Mouse (Mus musculus) liver, embryonic 14.5 days (tissue): ENCODE results near the gene Ten1. TPM values are rescaled to one million over a fixed set of nuclear protein-coding genes. Genes with fewer than 3 reads are reported as not detected.

Experiments used
- ATAC-seq: fragments of 200-750 bp; cut with Nextera tagmentation; 2 replicates; pipeline ENCODE4 v1.8.0; 2017; ENCODE audit warnings: moderate number of reproducible peaks, mild to moderate bottlenecking, moderate library complexity; ENCODE audit not compliant: insufficient read depth
- DNase-seq, 3 experiments: peaks; one replicate each; pipeline ENCODE4 v3.0.0-alpha.2; 2012 to 2013; ENCODE audit warnings: low read depth in 3 of 3, low spot score in 3 of 3
- H3K27ac ChIP-seq: fragments of 300-500 bp; sonication (generic); 2 replicates; pipeline ENCODE4 v1.5.1; 2014; ENCODE audit warnings: moderate library complexity, mild to moderate bottlenecking, control low read depth, inconsistent platforms
- H3K27me3 ChIP-seq: fragments of 300-500 bp; sonication (generic); 2 replicates; pipeline ENCODE4 v1.6.1; 2014; ENCODE audit warnings: mild to moderate bottlenecking, low read length, moderate library complexity; ENCODE audit not compliant: control insufficient read depth, insufficient read depth
- H3K36me3 ChIP-seq: fragments of 300-500 bp; sonication (generic); replicated peaks from 2 replicates; pipeline ENCODE4 v1.6.1; 2014; ENCODE audit warnings: low read depth; ENCODE audit not compliant: control insufficient read depth, insufficient read depth
- H3K4me1 ChIP-seq, 2 experiments: fragments of 200-500 bp in 1 of 2; fragments of 300-500 bp in 1 of 2; sonication (generic) in 1 of 2; replicated peaks; 2 replicates each; pipeline ENCODE4 v1.6.1; 2012 to 2014; ENCODE audit warnings: antibody characterized with exemption in 1 of 2, inconsistent platforms in 1 of 2, low read length in 1 of 2; ENCODE audit not compliant: control insufficient read depth in 2 of 2, insufficient read depth in 2 of 2
- H3K4me2 ChIP-seq: fragments of 300-500 bp; sonication (generic); 2 replicates; pipeline ENCODE4 v1.6.1; 2014; ENCODE audit warnings: low read depth, mild to moderate bottlenecking, control low read depth, moderate library complexity
- H3K4me3 ChIP-seq, 2 experiments: fragments of 200-500 bp in 1 of 2; fragments of 300-500 bp in 1 of 2; sonication (generic) in 1 of 2; 2 replicates each; pipeline ENCODE4 v1.5.1; 2012 to 2014; ENCODE audit warnings: low read depth in 2 of 2, low read length in 2 of 2, mild to moderate bottlenecking in 2 of 2, control low read depth in 1 of 2, inconsistent platforms in 1 of 2, moderate library complexity in 1 of 2; ENCODE audit not compliant: insufficient read depth in 1 of 2
- H3K9ac ChIP-seq: fragments of 300-500 bp; sonication (generic); replicated peaks from 2 replicates; pipeline ENCODE4 v1.6.1; 2014; ENCODE audit warnings: mild to moderate bottlenecking, control low read depth, moderate library complexity
- H3K9me3 ChIP-seq: fragments of 300-500 bp; sonication (generic); 2 replicates; pipeline ENCODE4 v1.6.1; 2016; ENCODE audit warnings: low read length, mixed read lengths; ENCODE audit not compliant: control insufficient read depth
- CTCF ChIP-seq: IDR thresholded peaks from 2 replicates; pipeline ENCODE4 v1.5.1; 2016; ENCODE audit warnings: antibody characterized with exemption, low read depth, control low read depth
- EP300 ChIP-seq: IDR thresholded peaks from 2 replicates; pipeline ENCODE4 v1.6.1; 2016; ENCODE audit warnings: antibody characterized with exemption, low read depth
- WGBS: fragments of 180-500 bp; shearing (Covaris S2); extraction: QIAGEN DNeasy Blood & Tissue Kit; methylation state at CpG from one replicate; pipeline ENCODE4 v1.1.7; 2014; ENCODE audit not compliant: insufficient replicate concordance; 5-methylcytosine and 5-hydroxymethylcytosine counted together
- polyA plus RNA-seq, 2 experiments: library from polyadenylated mRNA; depleted of rRNA in 1 of 2; stranded (reverse) in 1 of 2; unstranded in 1 of 2; fragments of >200 nt; fragmentation: Nextera tagmentation in 1 of 2; extraction: Ambion mirVana in 1 of 2; gene quantifications; 2 replicates each; pipeline versions ENCODE4 v1.2.1 to v1.2.3; 2012 to 2014

Gene Ten1
- polyA plus RNA-seq, 2 experiments: 19.6 to 27.3 TPM

DNA sequence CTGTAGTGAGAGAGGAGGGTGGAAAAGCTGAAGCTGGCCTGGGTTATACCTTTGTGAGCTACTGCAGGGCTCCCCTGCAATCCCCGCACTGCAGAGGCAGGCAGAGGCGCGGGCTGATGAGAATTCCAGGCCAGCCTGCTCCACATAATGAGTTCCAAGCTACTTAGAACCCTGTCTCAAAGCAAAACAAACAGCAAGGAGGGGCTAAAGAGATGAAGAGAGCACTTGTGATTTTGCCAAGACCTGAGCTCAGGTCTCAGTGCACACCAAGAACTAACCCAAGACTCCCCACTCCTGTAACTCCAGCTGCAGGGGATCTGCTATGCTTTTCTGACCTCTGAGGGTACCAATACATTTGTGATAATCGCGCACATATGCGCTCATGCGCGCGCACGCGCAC, 12.3 kb upstream of the Ten1 start:
- Histone ChIP-seq H3K27ac (no peak overlapping the region), H3K4me1 (no peaks in the 10 kb centered on the region), H3K4me2 (no peak overlapping the region), H3K36me3 (peaks cover 3% of the 10 kb centered on the region), H3K9ac (no peak overlapping the region), H3K27me3 (no peaks in the 10 kb centered on the region), H3K4me3 (no peak overlapping the region), H3K9me3 (no peaks in the 10 kb centered on the region)
- WGBS: 87% methylated on average over 11 of the region's 11 CpGs
- TF ChIP-seq CTCF: no peak
- no peak for TF ChIP-seq EP300
- no peak for ATAC-seq
- DNase-seq: no peak

DNA sequence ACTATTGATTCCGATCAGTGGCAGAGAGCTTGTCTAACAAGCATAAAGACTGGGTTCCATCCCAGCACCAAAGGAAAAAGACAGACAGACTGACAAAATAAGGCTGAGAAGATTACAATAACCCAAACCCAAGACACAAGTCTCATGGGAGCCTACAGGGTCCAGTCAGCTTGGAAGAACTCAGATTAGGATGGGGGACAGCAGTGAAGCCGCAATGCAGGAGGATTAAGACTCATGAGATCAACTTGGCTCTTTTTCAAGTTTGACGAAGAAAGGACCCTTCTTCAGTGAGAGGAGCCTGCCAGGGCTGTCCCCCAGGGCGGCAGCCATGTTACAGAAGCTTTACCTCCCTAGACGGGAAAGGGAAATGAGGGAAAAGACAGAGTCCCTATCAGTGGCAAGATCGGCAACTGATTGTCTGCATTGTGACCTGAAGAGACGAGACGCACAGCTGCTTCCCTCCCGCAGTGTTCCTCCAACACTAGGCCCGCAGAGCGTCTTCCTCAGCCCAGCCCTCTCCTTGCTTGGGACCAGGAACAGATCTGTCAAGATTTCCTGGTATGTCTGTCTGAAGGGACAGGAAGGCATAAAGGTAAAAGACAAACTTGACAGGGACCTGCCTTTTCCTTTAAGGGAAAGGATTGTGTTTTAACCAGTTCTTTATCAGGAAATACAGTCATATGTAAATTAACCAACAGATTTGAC, 11.3 kb upstream of the Ten1 start:
- no peak overlapping the region for H3K9ac ChIP-seq
- peaks cover 3% of the 10 kb centered on the region for H3K36me3 ChIP-seq
- H3K9me3 ChIP-seq: no peaks in the 10 kb centered on the region
- H3K27ac ChIP-seq: no peak overlapping the region
- H3K4me1 ChIP-seq: no peaks in the 10 kb centered on the region
- H3K4me2 ChIP-seq: no peak overlapping the region
- no peak for DNase-seq
- 65% methylated on average over 11 of the region's 11 CpGs for WGBS
- TF ChIP-seq CTCF (no peak), EP300 (no peak)
- no peak overlapping the region for H3K4me3 ChIP-seq
- no peaks in the 10 kb centered on the region for H3K27me3 ChIP-seq
- no peak for ATAC-seq

GRCm38 (mm10) chr11:116194619-116195018, 4.0 kb upstream of the Ten1 start:
- peaks cover 16 to 22% of the 10 kb centered on the region in 2 experiments for H3K4me1 ChIP-seq
- peak overlapping the region; percentile 42 for H3K4me2 ChIP-seq
- no peak overlapping the region; the same call in 1 of the 2 replicates for H3K27ac ChIP-seq
- DNase-seq: no peak
- H3K36me3 ChIP-seq: no peaks in the 10 kb centered on the region; the same call in 1 of the 2 replicates
- H3K27me3 ChIP-seq: no peaks in the 10 kb centered on the region
- WGBS: 38% methylated on average over 8 of the region's 8 CpGs
- no peaks in the 10 kb centered on the region for H3K9me3 ChIP-seq
- TF ChIP-seq EP300 (no peak), CTCF (no peak)
- H3K9ac ChIP-seq: peak overlapping the region; percentile 1; the same call in 1 of the 2 replicates
- ATAC-seq: no peak
- no peak overlapping the region for H3K4me3 ChIP-seq

DNA sequence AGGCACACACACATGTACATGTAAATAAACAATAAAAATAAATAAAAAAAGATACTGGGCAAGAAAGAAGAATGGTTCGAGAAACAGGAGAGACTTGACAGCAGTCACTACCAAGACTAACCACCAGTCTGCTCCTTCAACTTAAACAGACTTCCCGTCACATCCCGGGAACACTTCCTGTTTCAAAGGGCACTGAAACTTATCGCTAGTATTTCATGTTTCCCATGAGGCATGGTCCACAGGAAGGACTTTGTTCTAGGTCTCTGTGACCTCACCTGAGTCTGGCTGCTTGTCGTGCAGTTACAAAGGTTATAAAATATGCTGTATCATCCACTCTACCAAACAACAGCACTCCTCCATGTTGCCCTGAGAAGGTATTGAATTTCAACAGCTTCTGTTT, 3.4 kb upstream of the Ten1 start:
- peak overlapping the region; percentile 58 for H3K27ac ChIP-seq
- H3K4me3 ChIP-seq: no peak overlapping the region; a peak in 1 of 4 replicates
- no peaks in the 10 kb centered on the region for H3K9me3 ChIP-seq
- no peaks in the 10 kb centered on the region for H3K27me3 ChIP-seq
- H3K36me3 ChIP-seq: no peaks in the 10 kb centered on the region; the same call in 1 of the 2 replicates
- WGBS: 8% methylated on average over 5 of the region's 5 CpGs
- ATAC-seq (no peak), DNase-seq (peak in 2 of 3 experiments; percentile 23 to 24)
- H3K9ac ChIP-seq: peak overlapping the region; percentile 1; the same call in 1 of the 2 replicates
- peak; percentile 30; the same call in 1 of the 2 replicates for TF ChIP-seq CTCF
- peak; percentile 17; the same call in 1 of the 2 replicates for TF ChIP-seq EP300
- peak overlapping the region; percentile 42 for H3K4me2 ChIP-seq
- H3K4me1 ChIP-seq: peaks cover 17 to 24% of the 10 kb centered on the region in 2 experiments

- no peak for ATAC-seq
- Histone ChIP-seq H3K9ac (no peak overlapping the region), H3K27ac (no peak overlapping the region; the same call in 1 of the 2 replicates), H3K27me3 (no peaks in the 10 kb centered on the region), H3K4me1 (peaks cover 17 to 24% of the 10 kb centered on the region in 2 experiments), H3K4me3 (no peak overlapping the region), H3K4me2 (no peak overlapping the region), H3K36me3 (no peaks in the 10 kb centered on the region; the same call in 1 of the 2 replicates), H3K9me3 (no peaks in the 10 kb centered on the region)
- TF ChIP-seq EP300 (no peak), CTCF (no peak)
- DNase-seq: no peak
- 72% methylated on average over 3 of the region's 3 CpGs for WGBS
Observed at GRCm38 (mm10) chr11:116196336-116196735, 2.3 kb upstream of the Ten1 start.
